Mouse (Mus musculus): ENCODE results near the gene Ercc6.

DNA sequence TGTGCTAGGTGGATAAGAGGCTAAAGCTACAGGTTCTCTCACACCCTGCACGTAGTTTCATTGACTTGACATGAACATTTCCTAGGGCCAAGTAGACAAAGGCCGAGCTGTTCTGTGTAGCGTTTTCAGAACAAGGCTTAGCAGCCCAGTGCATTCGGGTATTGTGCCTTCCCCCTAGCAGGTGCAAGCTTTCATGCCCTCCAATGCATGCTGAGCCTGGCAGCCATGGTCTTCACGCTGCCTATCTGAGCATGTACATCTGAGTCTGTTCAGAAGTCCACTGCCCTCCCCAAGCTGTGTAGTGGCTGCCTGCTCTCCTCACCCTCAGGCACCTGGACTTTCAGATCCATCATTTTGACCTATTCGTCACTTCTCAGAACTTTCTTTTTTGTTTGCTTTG, 50.3 kb downstream of the Ercc6 start:
- no peak for TF ChIP-seq CTCF (IDR thresholded peaks at IDR 0.05; ENCODE audit: low read depth, low read length)
- TF ChIP-seq POLR2A (IDR thresholded peaks at IDR 0.05; ENCODE audit: borderline replicate concordance, low read depth, low read length) = no peak
